Mouse (Mus musculus) testis, adult 2 months (tissue): ENCODE data around the gene Xylt1. TPM values are rescaled to one million over a fixed set of nuclear protein-coding genes. Genes with fewer than 3 reads are reported as not detected.

Source experiments
- H3K27ac ChIP-seq: fragments of 200-500 bp; 2 replicates; pipeline ENCODE4 v1.5.1; 2012; ENCODE audit warnings: low read depth, low read length; ENCODE audit not compliant: control insufficient read depth, insufficient read depth
- H3K27me3 ChIP-seq: fragments of 200-500 bp; 2 replicates; pipeline ENCODE4 v1.6.1; 2012; ENCODE audit warnings: mild to moderate bottlenecking, low read length, moderate library complexity; ENCODE audit not compliant: control insufficient read depth, insufficient read depth
- H3K36me3 ChIP-seq: fragments of 200-500 bp; 2 replicates; pipeline ENCODE4 v1.6.1; 2012; ENCODE audit warnings: mild to moderate bottlenecking, low read length; ENCODE audit not compliant: control insufficient read depth, insufficient read depth
- H3K4me1 ChIP-seq: fragments of 200-500 bp; 2 replicates; pipeline ENCODE4 v1.6.1; 2012; ENCODE audit warnings: low read length; ENCODE audit not compliant: control insufficient read depth, insufficient read depth
- H3K4me3 ChIP-seq: fragments of 200-500 bp; 2 replicates; pipeline ENCODE4 v1.5.1; 2012; ENCODE audit warnings: low read depth, mild to moderate bottlenecking, low read length, moderate library complexity, mixed read lengths; ENCODE audit not compliant: control insufficient read depth
- CTCF ChIP-seq: fragments of 200-500 bp; IDR thresholded peaks from 2 replicates; pipeline ENCODE4 v1.5.1; 2012; ENCODE audit warnings: low read depth, mild to moderate bottlenecking, inconsistent platforms, low read length, moderate library complexity; ENCODE audit not compliant: control insufficient read depth, insufficient read depth, insufficient replicate concordance
- POLR2A ChIP-seq: fragments of 200-500 bp; IDR thresholded peaks from 2 replicates; pipeline ENCODE4 v1.6.1; 2012; ENCODE audit warnings: low read depth, mild to moderate bottlenecking, inconsistent platforms, low read length, moderate library complexity; ENCODE audit not compliant: control insufficient read depth
- polyA plus RNA-seq: library from polyadenylated mRNA; depleted of rRNA; stranded (reverse); fragments of >200 nt; gene quantifications from 2 replicates; pipeline ENCODE4 v1.2.3, GENCODE M21; 2012

Gene Xylt1
- polyA plus RNA-seq, 1 experiment: 0.79 TPM

DNA sequence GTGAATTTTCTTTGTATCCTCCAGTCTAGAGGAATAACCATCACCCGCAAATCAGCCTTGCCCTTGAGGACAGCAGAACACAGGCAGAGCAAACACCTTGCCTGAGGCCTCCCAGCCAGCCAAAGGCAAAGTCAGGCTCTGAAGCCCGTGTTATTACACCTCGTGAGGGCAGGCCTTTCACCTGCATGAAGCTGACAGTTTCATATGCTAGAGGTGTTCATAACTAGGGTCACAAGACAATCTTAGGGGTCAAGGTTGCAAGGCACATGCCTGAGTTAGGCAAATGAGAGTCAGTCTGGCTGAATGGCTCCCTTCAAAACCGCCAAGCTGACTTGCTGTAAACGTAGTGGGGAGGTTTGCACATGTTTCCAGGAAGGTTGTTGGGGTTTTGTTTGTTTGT is 186.5 kb downstream of the Xylt1 start:
- Histone ChIP-seq H3K27ac (no peak overlapping the region), H3K4me3 (no peak overlapping the region), H3K4me1 (no peaks in the 10 kb centered on the region), H3K36me3 (no peaks in the 10 kb centered on the region), H3K27me3 (no peaks in the 10 kb centered on the region)
- TF ChIP-seq CTCF (no peak), POLR2A (no peak)

DNA sequence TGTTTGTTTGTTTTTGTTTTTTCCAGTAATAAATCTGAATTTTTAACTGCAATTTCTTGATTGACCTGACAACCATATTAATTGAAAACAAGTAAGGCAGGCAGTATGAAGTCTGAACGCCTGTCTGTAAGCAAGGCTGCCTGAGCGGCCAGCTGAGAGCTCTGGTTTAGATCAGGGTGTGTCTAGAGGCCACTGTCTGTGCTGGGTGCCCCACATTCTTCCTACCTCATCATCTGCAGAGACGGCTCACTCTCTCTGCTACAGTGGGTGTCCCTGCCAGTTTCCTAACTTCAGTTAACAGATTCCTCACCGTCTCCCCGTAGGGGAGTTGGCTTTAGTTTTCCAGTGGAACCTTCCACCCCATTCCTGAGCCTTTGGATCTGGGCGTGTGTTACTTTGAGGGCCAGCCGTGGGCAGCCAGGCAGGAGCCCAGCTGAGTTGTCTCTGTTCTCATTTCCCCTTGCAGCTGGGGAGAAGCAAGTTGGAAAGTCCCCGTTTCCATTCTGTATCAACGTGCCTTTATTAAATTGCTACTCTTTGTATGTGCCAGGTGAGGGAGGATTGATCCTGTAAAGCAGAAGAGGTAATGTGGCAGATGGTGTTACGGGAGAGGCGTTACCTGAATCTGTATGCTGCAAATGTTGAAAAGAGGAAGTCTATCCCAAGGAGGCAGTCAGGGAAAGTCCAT is 187.0 kb downstream of the Xylt1 start:
- no peaks in the 10 kb centered on the region for H3K36me3 ChIP-seq
- H3K4me3 ChIP-seq: no peak overlapping the region
- TF ChIP-seq CTCF (no peak), POLR2A (no peak)
- no peak overlapping the region for H3K27ac ChIP-seq
- H3K27me3 ChIP-seq: no peaks in the 10 kb centered on the region
- no peaks in the 10 kb centered on the region for H3K4me1 ChIP-seq

DNA sequence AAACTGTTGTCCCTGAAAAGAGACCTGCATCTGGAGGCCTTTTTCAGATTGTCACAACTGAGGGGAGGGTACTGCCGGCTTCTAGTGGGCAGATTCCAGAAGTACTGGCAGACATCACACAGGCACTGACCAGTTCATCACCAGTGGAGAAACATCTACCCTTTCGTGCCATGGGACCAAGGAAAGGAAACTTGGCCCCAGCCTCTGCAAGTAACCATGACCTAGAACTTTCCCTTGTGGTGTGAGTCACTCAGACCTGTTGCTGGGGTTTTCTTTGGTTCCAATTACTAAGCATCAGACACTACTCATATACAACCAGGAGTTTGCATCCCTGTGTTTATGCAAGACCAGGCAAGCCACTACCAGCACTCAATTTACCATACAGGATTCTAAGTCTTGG is 190.4 kb downstream of the Xylt1 start:
- Histone ChIP-seq H3K4me1 (no peaks in the 10 kb centered on the region), H3K27me3 (no peaks in the 10 kb centered on the region), H3K36me3 (no peaks in the 10 kb centered on the region), H3K4me3 (no peak overlapping the region), H3K27ac (no peak overlapping the region)
- TF ChIP-seq POLR2A: no peak
- no peak for TF ChIP-seq CTCF

GRCm38 (mm10) chr7:117571713-117572112 is 190.9 kb downstream of the Xylt1 start:
- TF ChIP-seq CTCF (no peak), POLR2A (no peak)
- no peaks in the 10 kb centered on the region for H3K36me3 ChIP-seq
- no peak overlapping the region for H3K4me3 ChIP-seq
- no peak overlapping the region for H3K27ac ChIP-seq
- H3K4me1 ChIP-seq: no peaks in the 10 kb centered on the region
- no peaks in the 10 kb centered on the region for H3K27me3 ChIP-seq

GRCm38 (mm10) chr7:117573170-117573569 is 192.4 kb downstream of the Xylt1 start:
- Histone ChIP-seq H3K27ac (no peak overlapping the region), H3K4me1 (no peaks in the 10 kb centered on the region), H3K36me3 (no peaks in the 10 kb centered on the region), H3K4me3 (no peak overlapping the region), H3K27me3 (no peaks in the 10 kb centered on the region)
- no peak for TF ChIP-seq CTCF
- TF ChIP-seq POLR2A: no peak

GRCm38 (mm10) chr7:117575417-117575816 is 194.6 kb downstream of the Xylt1 start:
- no peak overlapping the region for H3K4me3 ChIP-seq
- TF ChIP-seq POLR2A (no peak), CTCF (no peak)
- no peaks in the 10 kb centered on the region for H3K27me3 ChIP-seq
- H3K27ac ChIP-seq: no peak overlapping the region
- no peaks in the 10 kb centered on the region for H3K36me3 ChIP-seq
- H3K4me1 ChIP-seq: no peaks in the 10 kb centered on the region

DNA sequence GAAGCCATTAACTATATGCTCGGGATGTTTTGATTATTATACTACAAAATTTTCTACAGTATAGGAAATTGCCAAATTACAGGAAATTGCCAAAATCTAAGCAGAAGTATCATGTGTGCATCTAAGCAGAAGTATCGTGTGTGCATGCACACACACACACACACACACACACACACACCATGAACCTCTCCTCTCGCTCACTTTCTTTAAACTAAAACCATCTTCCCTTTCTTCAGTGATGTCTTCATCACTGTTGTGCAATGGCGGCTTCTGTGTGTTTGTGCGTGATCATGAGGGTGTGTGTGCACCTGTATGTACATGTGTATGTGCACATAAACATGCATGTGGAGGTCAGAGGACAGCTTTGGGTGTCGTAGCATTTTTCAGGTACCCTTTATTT is 196.3 kb downstream of the Xylt1 start:
- no peak overlapping the region for H3K27ac ChIP-seq
- TF ChIP-seq POLR2A (no peak), CTCF (no peak)

GRCm38 (mm10) chr7:117585164-117585563 is 204.4 kb downstream of the Xylt1 start:
- no peak overlapping the region for H3K27ac ChIP-seq
- no peaks in the 10 kb centered on the region for H3K36me3 ChIP-seq
- TF ChIP-seq CTCF: no peak
- no peak for TF ChIP-seq POLR2A
- no peaks in the 10 kb centered on the region for H3K4me1 ChIP-seq
- H3K4me3 ChIP-seq: no peak overlapping the region
- H3K27me3 ChIP-seq: no peaks in the 10 kb centered on the region

More for the DNA sequence above, 196.3 kb downstream of the Xylt1 start:
- H3K36me3 ChIP-seq: no peaks in the 10 kb centered on the region
- no peak overlapping the region for H3K4me3 ChIP-seq
- no peaks in the 10 kb centered on the region for H3K4me1 ChIP-seq
- H3K27me3 ChIP-seq: no peaks in the 10 kb centered on the region

DNA sequence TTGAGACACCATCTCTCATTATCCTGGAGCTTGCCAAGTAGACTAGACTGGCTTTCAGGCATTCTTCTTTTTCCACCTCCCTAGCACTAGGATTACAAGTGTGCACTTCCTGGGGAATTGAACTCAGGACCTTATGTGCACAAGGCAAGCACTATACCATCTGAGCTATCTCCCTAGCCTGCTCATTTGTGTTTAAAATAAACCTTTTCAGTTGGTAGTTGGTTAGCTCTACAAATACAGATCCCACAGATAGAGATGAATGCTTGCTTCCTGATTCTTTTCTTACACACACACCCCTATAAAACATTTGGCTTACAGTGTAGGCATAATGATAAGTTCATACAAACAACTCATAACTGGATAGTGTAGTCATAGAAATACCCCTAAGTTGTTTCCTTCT is 206.0 kb downstream of the Xylt1 start:
- no peak overlapping the region for H3K27ac ChIP-seq
- no peaks in the 10 kb centered on the region for H3K4me1 ChIP-seq
- TF ChIP-seq POLR2A (no peak), CTCF (no peak)
- H3K36me3 ChIP-seq: no peaks in the 10 kb centered on the region
- no peak overlapping the region for H3K4me3 ChIP-seq
- no peaks in the 10 kb centered on the region for H3K27me3 ChIP-seq
